Mouse (Mus musculus): ENCODE results near the gene Mki67. TPM values are rescaled to one million over a fixed set of nuclear protein-coding genes. Genes with fewer than 3 reads are reported as not detected.

Gene Mki67
- polyA plus RNA-seq, 1 experiment from 2014 or later: 67.1 TPM

DNA sequence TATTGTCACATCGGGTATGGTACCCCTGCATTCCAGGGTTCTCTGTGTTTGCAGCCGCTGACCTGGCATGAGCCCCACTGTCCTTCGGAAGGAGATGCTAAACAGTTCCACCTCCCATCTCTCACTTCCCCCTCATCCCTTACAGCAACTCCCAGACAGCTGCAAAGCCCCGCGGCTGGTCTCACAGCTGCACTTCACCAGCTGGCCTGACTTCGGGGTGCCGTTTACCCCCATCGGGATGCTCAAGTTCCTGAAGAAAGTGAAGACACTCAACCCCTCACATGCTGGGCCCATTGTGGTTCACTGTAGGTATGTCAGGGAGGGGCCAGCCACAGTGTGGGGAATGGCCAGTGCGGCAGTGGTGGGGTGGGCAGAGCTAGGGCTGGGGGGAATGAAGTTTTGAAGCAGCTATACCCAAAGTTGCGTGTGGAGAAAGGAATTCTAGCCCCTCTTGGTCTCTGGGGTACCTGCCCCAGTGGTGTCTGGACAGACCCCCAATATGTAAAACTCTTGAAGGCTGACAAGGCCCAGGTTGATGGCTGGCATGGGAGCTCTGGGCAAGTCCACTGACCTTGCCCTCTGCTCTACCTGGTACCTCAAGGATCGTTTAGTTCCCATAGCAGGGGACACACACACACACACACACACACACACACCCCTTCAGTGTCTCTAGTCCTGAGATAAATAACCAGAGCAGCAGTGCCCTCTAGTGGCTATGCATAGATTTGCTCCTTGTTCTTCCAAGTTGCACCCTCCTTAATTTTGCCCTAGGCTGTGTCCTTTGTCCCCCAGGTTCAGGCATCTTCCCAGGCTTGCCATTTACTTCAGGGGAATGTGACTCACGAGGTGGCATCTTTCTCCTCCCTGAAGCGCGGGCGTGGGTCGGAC, 47.1 kb downstream of the Mki67 start:
- no peaks in the 10 kb centered on the region for H3K4me1 ChIP-seq (ENCODE audit: control insufficient read depth, insufficient read depth, low read length)
- H3K9me3 ChIP-seq (ENCODE audit: control insufficient read depth, low read length): no peaks in the 10 kb centered on the region
- no peak overlapping the region for H3K4me3 ChIP-seq (ENCODE audit: low read length)
- H3K4me2 ChIP-seq (replicated peaks; ENCODE audit: low read depth, low read length): no peak overlapping the region
- H3K9ac ChIP-seq (ENCODE audit: low read depth, low read length): no peak overlapping the region
- 45% methylated on average over 16 of the region's 16 CpGs for WGBS
- no peaks in the 10 kb centered on the region for H3K27me3 ChIP-seq (ENCODE audit: control insufficient read depth, insufficient read depth, low read length)
- ATAC-seq (ENCODE audit: low FRiP score, low TSS enrichment): peak; percentile 50; the same call in 1 of the 2 replicates
- no peaks in the 10 kb centered on the region for H3K36me3 ChIP-seq (ENCODE audit: control insufficient read depth, insufficient read depth, low read length)
- no peak overlapping the region for H3K27ac ChIP-seq (ENCODE audit: low read depth, low read length)

- Histone ChIP-seq H3K27me3 (ENCODE audit: control insufficient read depth, insufficient read depth, low read length) (no peaks in the 10 kb centered on the region), H3K4me3 (ENCODE audit: low read length) (no peak overlapping the region), H3K36me3 (ENCODE audit: control insufficient read depth, insufficient read depth, low read length) (no peaks in the 10 kb centered on the region), H3K9me3 (ENCODE audit: control insufficient read depth, low read length) (no peaks in the 10 kb centered on the region), H3K4me2 (replicated peaks; ENCODE audit: low read depth, low read length) (no peak overlapping the region), H3K27ac (ENCODE audit: low read depth, low read length) (no peak overlapping the region), H3K4me1 (ENCODE audit: control insufficient read depth, insufficient read depth, low read length) (no peaks in the 10 kb centered on the region), H3K9ac (ENCODE audit: low read depth, low read length) (no peak overlapping the region)
- ATAC-seq (ENCODE audit: low FRiP score, low TSS enrichment): no peak
- 93% methylated on average over 2 of the region's 2 CpGs for whole genome bisulfite sequencing
Measured at GRCm38 (mm10) chr7:135666314-135666713, 49.8 kb downstream of the Mki67 start.

GRCm38 (mm10) chr7:135664211-135664610, 52.0 kb downstream of the Mki67 start:
- H3K27me3 ChIP-seq (ENCODE audit: control insufficient read depth, insufficient read depth, low read length): no peaks in the 10 kb centered on the region
- H3K9ac ChIP-seq (ENCODE audit: low read depth, low read length): no peak overlapping the region
- H3K9me3 ChIP-seq (ENCODE audit: control insufficient read depth, low read length): no peaks in the 10 kb centered on the region
- no peak for ATAC-seq (ENCODE audit: low FRiP score, low TSS enrichment)
- WGBS: 81% methylated on average over 7 of the region's 7 CpGs
- H3K36me3 ChIP-seq (ENCODE audit: control insufficient read depth, insufficient read depth, low read length): no peaks in the 10 kb centered on the region
- no peak overlapping the region for H3K4me3 ChIP-seq (ENCODE audit: low read length)
- H3K27ac ChIP-seq (ENCODE audit: low read depth, low read length): no peak overlapping the region
- no peak overlapping the region for H3K4me2 ChIP-seq (replicated peaks; ENCODE audit: low read depth, low read length)
- H3K4me1 ChIP-seq (ENCODE audit: control insufficient read depth, insufficient read depth, low read length): no peaks in the 10 kb centered on the region

GRCm38 (mm10) chr7:135660314-135660713, 55.8 kb downstream of the Mki67 start:
- no peak overlapping the region for H3K9ac ChIP-seq (ENCODE audit: low read depth, low read length)

GRCm38 (mm10) chr7:135659314-135659935, 56.7 kb downstream of the Mki67 start:
- Histone ChIP-seq H3K27ac (ENCODE audit: low read depth, low read length) (no peak overlapping the region), H3K4me2 (replicated peaks; ENCODE audit: low read depth, low read length) (no peak overlapping the region), H3K9me3 (ENCODE audit: control insufficient read depth, low read length) (no peaks in the 10 kb centered on the region), H3K36me3 (ENCODE audit: control insufficient read depth, insufficient read depth, low read length) (no peaks in the 10 kb centered on the region), H3K4me3 (ENCODE audit: low read length) (no peak overlapping the region), H3K27me3 (ENCODE audit: control insufficient read depth, insufficient read depth, low read length) (no peaks in the 10 kb centered on the region), H3K9ac (ENCODE audit: low read depth, low read length) (no peak overlapping the region), H3K4me1 (ENCODE audit: control insufficient read depth, insufficient read depth, low read length) (no peaks in the 10 kb centered on the region)
- WGBS: 84% methylated on average over 5 of the region's 5 CpGs
- ATAC-seq (ENCODE audit: low FRiP score, low TSS enrichment): no peak

More at GRCm38 (mm10) chr7:135660314-135660713, 55.8 kb downstream of the Mki67 start:
- no peak for ATAC-seq (ENCODE audit: low FRiP score, low TSS enrichment)
- Histone ChIP-seq H3K4me2 (replicated peaks; ENCODE audit: low read depth, low read length) (no peak overlapping the region), H3K9me3 (ENCODE audit: control insufficient read depth, low read length) (no peaks in the 10 kb centered on the region), H3K27me3 (ENCODE audit: control insufficient read depth, insufficient read depth, low read length) (no peaks in the 10 kb centered on the region), H3K4me1 (ENCODE audit: control insufficient read depth, insufficient read depth, low read length) (no peaks in the 10 kb centered on the region), H3K27ac (ENCODE audit: low read depth, low read length) (no peak overlapping the region), H3K4me3 (ENCODE audit: low read length) (no peak overlapping the region), H3K36me3 (ENCODE audit: control insufficient read depth, insufficient read depth, low read length) (no peaks in the 10 kb centered on the region)

- Histone ChIP-seq H3K9me3 (ENCODE audit: control insufficient read depth, low read length) (no peaks in the 10 kb centered on the region), H3K4me2 (replicated peaks; ENCODE audit: low read depth, low read length) (no peak overlapping the region)
- WGBS: 90% methylated on average over 7 of the region's 7 CpGs
Measured at GRCm38 (mm10) chr7:135658150-135658549, 58.0 kb downstream of the Mki67 start.

GRCm38 (mm10) chr7:135655113-135655512, 61.0 kb downstream of the Mki67 start:
- 75% methylated on average over 4 of the region's 4 CpGs for WGBS
- ATAC-seq (ENCODE audit: low FRiP score, low TSS enrichment): no peak
- no peak overlapping the region for H3K4me3 ChIP-seq (ENCODE audit: low read length)
- no peaks in the 10 kb centered on the region for H3K4me1 ChIP-seq (ENCODE audit: control insufficient read depth, insufficient read depth, low read length)
- H3K9ac ChIP-seq (ENCODE audit: low read depth, low read length): no peak overlapping the region
- no peaks in the 10 kb centered on the region for H3K27me3 ChIP-seq (ENCODE audit: control insufficient read depth, insufficient read depth, low read length)
- no peak overlapping the region for H3K4me2 ChIP-seq (replicated peaks; ENCODE audit: low read depth, low read length)
- H3K27ac ChIP-seq (ENCODE audit: low read depth, low read length): no peak overlapping the region
- no peaks in the 10 kb centered on the region for H3K9me3 ChIP-seq (ENCODE audit: control insufficient read depth, low read length)
- H3K36me3 ChIP-seq (ENCODE audit: control insufficient read depth, insufficient read depth, low read length): no peaks in the 10 kb centered on the region

More at GRCm38 (mm10) chr7:135658150-135658549, 58.0 kb downstream of the Mki67 start:
- Histone ChIP-seq H3K9ac (ENCODE audit: low read depth, low read length) (no peak overlapping the region), H3K27me3 (ENCODE audit: control insufficient read depth, insufficient read depth, low read length) (no peaks in the 10 kb centered on the region), H3K4me3 (ENCODE audit: low read length) (no peak overlapping the region), H3K27ac (ENCODE audit: low read depth, low read length) (no peak overlapping the region), H3K36me3 (ENCODE audit: control insufficient read depth, insufficient read depth, low read length) (no peaks in the 10 kb centered on the region), H3K4me1 (ENCODE audit: control insufficient read depth, insufficient read depth, low read length) (no peaks in the 10 kb centered on the region)
- no peak for ATAC-seq (ENCODE audit: low FRiP score, low TSS enrichment)

DNA sequence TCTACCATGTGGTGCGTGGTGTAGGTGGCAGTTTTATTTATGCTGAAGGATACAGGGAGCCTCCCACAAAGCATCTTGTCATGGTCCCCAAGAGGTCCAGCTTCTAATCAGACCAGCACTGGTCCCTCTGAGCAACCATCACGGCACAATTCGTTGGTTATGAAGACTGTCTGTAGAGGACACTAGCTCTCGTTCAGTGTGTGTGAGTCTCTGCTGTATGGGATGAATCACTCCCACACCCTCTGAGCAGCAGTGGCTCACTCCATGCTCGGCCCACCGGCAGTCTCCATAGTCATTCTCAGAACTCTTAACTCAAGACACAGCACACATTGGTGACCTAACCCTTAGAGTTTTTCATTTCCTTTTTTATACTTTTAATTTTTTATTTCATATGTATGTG, 61.9 kb downstream of the Mki67 start:
- no peak overlapping the region for H3K27ac ChIP-seq (ENCODE audit: low read depth, low read length)
- no peaks in the 10 kb centered on the region for H3K9me3 ChIP-seq (ENCODE audit: control insufficient read depth, low read length)
- no peaks in the 10 kb centered on the region for H3K36me3 ChIP-seq (ENCODE audit: control insufficient read depth, insufficient read depth, low read length)
- no peaks in the 10 kb centered on the region for H3K4me1 ChIP-seq (ENCODE audit: control insufficient read depth, insufficient read depth, low read length)
- H3K4me2 ChIP-seq (replicated peaks; ENCODE audit: low read depth, low read length): no peak overlapping the region
- no peak for ATAC-seq (ENCODE audit: low FRiP score, low TSS enrichment)
- H3K9ac ChIP-seq (ENCODE audit: low read depth, low read length): no peak overlapping the region
- no peak overlapping the region for H3K4me3 ChIP-seq (ENCODE audit: low read length)
- 78% methylated on average over 6 of the region's 6 CpGs for WGBS
- H3K27me3 ChIP-seq (ENCODE audit: control insufficient read depth, insufficient read depth, low read length): no peaks in the 10 kb centered on the region

GRCm38 (mm10) chr7:135653601-135654000, 62.6 kb downstream of the Mki67 start:
- no peak for ATAC-seq (ENCODE audit: low FRiP score, low TSS enrichment)
- Histone ChIP-seq H3K4me3 (ENCODE audit: low read length) (no peak overlapping the region), H3K9ac (ENCODE audit: low read depth, low read length) (no peak overlapping the region), H3K27ac (ENCODE audit: low read depth, low read length) (no peak overlapping the region), H3K36me3 (ENCODE audit: control insufficient read depth, insufficient read depth, low read length) (no peaks in the 10 kb centered on the region), H3K9me3 (ENCODE audit: control insufficient read depth, low read length) (no peaks in the 10 kb centered on the region), H3K4me1 (ENCODE audit: control insufficient read depth, insufficient read depth, low read length) (no peaks in the 10 kb centered on the region), H3K27me3 (ENCODE audit: control insufficient read depth, insufficient read depth, low read length) (no peaks in the 10 kb centered on the region), H3K4me2 (replicated peaks; ENCODE audit: low read depth, low read length) (no peak overlapping the region)
- 90% methylated on average over 7 of the region's 7 CpGs for WGBS
